Mouse (Mus musculus): ENCODE results near the gene Krt222. TPM values are rescaled to one million over a fixed set of nuclear protein-coding genes. Genes with fewer than 3 reads are reported as not detected.

The Krt222 gene
- polyA plus RNA-seq, 1 experiment from 2014 or later, result 5.9 TPM

GRCm38 (mm10) chr11:99207449-99207848 is 36.4 kb downstream of the Krt222 start:
- ATAC-seq (ENCODE audit: low read depth), result no peak
- Histone ChIP-seq H3K4me3 (no peak overlapping the region), H3K4me2 (no peak overlapping the region), H3K27me3 (no peaks in the 10 kb centered on the region), H3K9me3 (no peaks in the 10 kb centered on the region), H3K9ac (no peak overlapping the region), H3K36me3 (peaks cover 37% of the 10 kb centered on the region), H3K4me1 (replicated peaks) (no peaks in the 10 kb centered on the region), H3K27ac (replicated peaks) (no peak overlapping the region)
- WGBS, result 15% methylated on average over 2 of the region's 2 CpGs

GRCm38 (mm10) chr11:99206954-99207353 is 36.9 kb downstream of the Krt222 start:
- H3K27ac ChIP-seq (replicated peaks), result no peak overlapping the region
- 30% methylated on average over 2 of the region's 2 CpGs for WGBS
- ATAC-seq (ENCODE audit: low read depth), result no peak

GRCm38 (mm10) chr11:99189154-99189582 is 54.7 kb downstream of the Krt222 start:
- Histone ChIP-seq H3K4me3 (no peak overlapping the region), H3K27ac (replicated peaks) (no peak overlapping the region), H3K4me1 (replicated peaks) (no peaks in the 10 kb centered on the region), H3K9ac (no peak overlapping the region), H3K36me3 (no peaks in the 10 kb centered on the region), H3K4me2 (no peak overlapping the region), H3K27me3 (peaks cover 7% of the 10 kb centered on the region; the same call in 1 of the 2 replicates), H3K9me3 (no peaks in the 10 kb centered on the region)
- 24% methylated on average over 14 of the region's 14 CpGs for WGBS
- no peak for ATAC-seq (ENCODE audit: low read depth)

More at GRCm38 (mm10) chr11:99206954-99207353, 36.9 kb downstream of the Krt222 start:
- Histone ChIP-seq H3K36me3 (peaks cover 32% of the 10 kb centered on the region), H3K9ac (no peak overlapping the region), H3K4me1 (replicated peaks) (no peaks in the 10 kb centered on the region), H3K9me3 (no peaks in the 10 kb centered on the region), H3K27me3 (no peaks in the 10 kb centered on the region), H3K4me3 (no peak overlapping the region), H3K4me2 (no peak overlapping the region)

- Histone ChIP-seq H3K9me3 (no peaks in the 10 kb centered on the region), H3K27ac (replicated peaks) (no peak overlapping the region), H3K9ac (no peak overlapping the region), H3K4me3 (no peak overlapping the region), H3K4me1 (replicated peaks) (peaks cover 5% of the 10 kb centered on the region; the same call in 1 of the 2 replicates), H3K4me2 (no peak overlapping the region), H3K36me3 (no peaks in the 10 kb centered on the region), H3K27me3 (peaks cover 7% of the 10 kb centered on the region; the same call in 1 of the 2 replicates)
- WGBS, result 99% methylated on average over 4 of the region's 4 CpGs
- no peak for ATAC-seq (ENCODE audit: low read depth)
These were observed 56.5 kb downstream of the Krt222 start for GRCm38 (mm10) chr11:99187348-99187747.

- Histone ChIP-seq H3K36me3 (no peaks in the 10 kb centered on the region), H3K27ac (replicated peaks) (no peak overlapping the region), H3K27me3 (peaks cover 7% of the 10 kb centered on the region; the same call in 1 of the 2 replicates), H3K9me3 (no peaks in the 10 kb centered on the region), H3K4me3 (no peak overlapping the region), H3K4me1 (replicated peaks) (peaks cover 9% of the 10 kb centered on the region; the same call in 1 of the 2 replicates), H3K4me2 (no peak overlapping the region), H3K9ac (no peak overlapping the region)
- 67% methylated on average over 2 of the region's 2 CpGs for WGBS
- no peak for ATAC-seq (ENCODE audit: low read depth)
These were observed 57.0 kb downstream of the Krt222 start for GRCm38 (mm10) chr11:99186836-99187235.

Other genes with a start within 250 kb of the Krt222 start
- 45.5 and 60.7 TPM in 2 replicates for gene Top2a, start 219.9 kb downstream of the Krt222 start, polyA plus RNA-seq (2015; fragmentation: Nextera tagmentation; extraction: Ambion mirVana)
- gene Igfbp4, start 202.8 kb downstream of the Krt222 start, polyA plus RNA-seq (2015; fragmentation: Nextera tagmentation; extraction: Ambion mirVana), result 189 and 233 TPM in 2 replicates
- 0.40 TPM in 1 of 2 replicates, not detected in the other for gene Tns4, start 154.8 kb downstream of the Krt222 start, polyA plus RNA-seq (2015; fragmentation: Nextera tagmentation; extraction: Ambion mirVana)
- not detected in 2 replicates for gene Ccr7, start 89.0 kb downstream of the Krt222 start, polyA plus RNA-seq (2015; fragmentation: Nextera tagmentation; extraction: Ambion mirVana)
- 319 and 376 TPM in 2 replicates for gene Smarce1, start 13.1 kb downstream of the Krt222 start, polyA plus RNA-seq (2015; fragmentation: Nextera tagmentation; extraction: Ambion mirVana)
- 0.17 and 0.63 TPM in 2 replicates for gene Krt24, start 41.2 kb upstream of the Krt222 start, polyA plus RNA-seq (2015; fragmentation: Nextera tagmentation; extraction: Ambion mirVana)
- 0.19 and 0.22 TPM in 2 replicates for gene Krt25, start 78.9 kb upstream of the Krt222 start, polyA plus RNA-seq (2015; fragmentation: Nextera tagmentation; extraction: Ambion mirVana)
- 0.11 and 0.25 TPM in 2 replicates for gene Krt26, start 93.9 kb upstream of the Krt222 start, polyA plus RNA-seq (2015; fragmentation: Nextera tagmentation; extraction: Ambion mirVana)
- gene Krt27, start 107.0 kb upstream of the Krt222 start, polyA plus RNA-seq (2015; fragmentation: Nextera tagmentation; extraction: Ambion mirVana), result 0.25 and 0.32 TPM in 2 replicates
- gene Krt28, start 130.8 kb upstream of the Krt222 start, polyA plus RNA-seq (2015; fragmentation: Nextera tagmentation; extraction: Ambion mirVana), result 0.89 TPM in 1 of 2 replicates, not detected in the other
- gene Krt10, start 145.3 kb upstream of the Krt222 start, polyA plus RNA-seq (2015; fragmentation: Nextera tagmentation; extraction: Ambion mirVana), result 33.6 and 35.6 TPM in 2 replicates
- 0.13 TPM in 1 of 2 replicates, not detected in the other for gene Krt12, start 178.2 kb upstream of the Krt222 start, polyA plus RNA-seq (2015; fragmentation: Nextera tagmentation; extraction: Ambion mirVana)
- gene Krt20, start 194.1 kb upstream of the Krt222 start, polyA plus RNA-seq (2015; fragmentation: Nextera tagmentation; extraction: Ambion mirVana), result 0.42 TPM in 1 of 2 replicates, not detected in the other
- 0.19 TPM in 1 of 2 replicates, not detected in the other for gene Krt23, start 249.1 kb upstream of the Krt222 start, polyA plus RNA-seq (2015; fragmentation: Nextera tagmentation; extraction: Ambion mirVana)